Mouse (Mus musculus): ENCODE measurements at regions not wholly inside any gene's neighbourhood (a gene's known extent, or its start where the extent isn't known, plus 50 kb on each side); places are given as distances from the start of the nearest gene placed in this dataset.

DNA sequence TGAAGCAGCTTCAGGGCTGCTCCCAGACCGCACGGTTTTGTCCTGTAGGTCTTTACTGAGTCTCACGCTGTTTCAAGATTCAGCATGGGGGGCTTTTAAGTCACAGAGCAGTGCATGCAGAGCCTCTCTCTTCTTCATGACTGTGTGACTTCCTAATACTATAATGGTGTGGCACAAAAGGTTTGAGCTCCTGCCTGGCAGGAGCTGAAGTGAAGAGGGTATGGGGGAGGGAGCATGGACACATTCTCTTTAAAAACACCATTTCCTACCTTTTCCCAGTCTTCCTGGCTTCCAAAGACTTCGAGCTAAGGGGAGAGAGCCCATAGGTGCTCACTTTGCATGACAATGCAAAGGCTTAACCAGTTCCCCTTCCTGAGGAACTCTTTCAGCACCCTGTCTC, 934.9 kb upstream of the Gm5150 start:
- DNase-seq = no peak

- no peak for DNase-seq
Observed at GRCm38 (mm10) chr3:16939533-16939932, 933.3 kb upstream of the Gm5150 start.

- DNase-seq = no peak
Observed at GRCm38 (mm10) chr3:16939127-16939526, 932.9 kb upstream of the Gm5150 start.

GRCm38 (mm10) chr3:16938491-16939001, 932.3 kb upstream of the Gm5150 start:
- no peak for DNase-seq

- peak; percentile 29 to 44 for DNase-seq
Observed at GRCm38 (mm10) chr3:16930299-16930698, 924.1 kb upstream of the Gm5150 start.

DNA sequence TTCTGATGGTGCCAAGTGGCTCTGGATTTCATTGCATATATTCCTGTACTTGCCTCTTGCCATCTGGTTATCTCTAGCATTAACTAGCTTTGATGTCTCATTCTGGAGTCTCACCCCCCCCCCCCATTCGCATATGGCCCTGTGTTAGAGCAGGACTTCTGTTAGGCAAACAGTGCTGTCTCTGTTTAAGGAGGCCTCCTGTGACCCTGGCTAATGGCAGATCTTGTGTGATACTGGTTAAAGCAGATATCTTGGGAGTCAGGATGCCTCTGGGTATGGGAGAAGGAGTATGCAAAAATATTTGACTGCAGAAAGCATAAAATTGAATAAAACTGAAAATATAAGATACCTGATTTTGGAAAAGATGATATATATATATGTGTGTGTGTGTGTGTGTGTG, 923.6 kb upstream of the Gm5150 start:
- no peak for DNase-seq

GRCm38 (mm10) chr3:16924018-16924417, 917.8 kb upstream of the Gm5150 start:
- no peak for DNase-seq

- no peak for DNase-seq
Observed at GRCm38 (mm10) chr3:16923234-16923914, 917.1 kb upstream of the Gm5150 start.

DNA sequence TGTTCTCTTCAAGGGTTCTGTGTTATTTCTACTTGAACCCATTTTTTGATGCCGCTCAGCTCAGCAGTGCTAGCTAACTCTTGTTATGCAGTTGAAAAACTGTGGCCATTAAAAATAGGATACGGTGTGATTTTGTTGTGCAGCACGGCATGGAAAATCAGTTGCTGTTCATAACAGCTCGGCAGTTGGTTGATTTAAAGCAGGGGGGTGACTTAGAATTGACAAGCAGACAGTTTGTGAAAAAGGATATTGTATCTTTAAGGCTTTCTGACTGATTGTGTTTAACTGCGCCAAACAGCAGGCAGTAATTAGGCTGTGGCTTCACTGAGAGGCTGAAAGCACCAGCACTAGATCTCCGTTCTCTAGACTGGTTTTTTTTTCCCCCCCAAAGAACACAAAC, 915.1 kb upstream of the Gm5150 start:
- DNase-seq = no peak

DNA sequence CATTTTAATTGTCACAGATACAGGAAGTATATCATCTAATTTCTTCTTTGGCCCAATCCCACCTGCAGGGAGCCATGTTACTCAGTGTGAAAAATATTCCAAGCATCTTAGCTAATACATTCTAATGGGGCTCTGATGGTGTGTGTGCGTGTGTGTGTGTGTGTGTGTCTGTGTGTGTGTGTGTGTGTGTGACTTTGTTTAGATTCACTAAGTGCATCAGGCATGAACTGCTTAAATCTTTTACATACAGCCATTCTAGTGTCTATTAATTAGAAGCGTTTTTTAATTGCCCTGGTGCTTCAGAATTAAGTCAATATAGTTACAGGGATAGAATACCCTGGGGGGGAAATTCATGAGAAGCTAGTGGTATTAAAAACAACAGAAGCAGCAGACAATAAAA, 912.1 kb upstream of the Gm5150 start:
- no peak for DNase-seq

DNA sequence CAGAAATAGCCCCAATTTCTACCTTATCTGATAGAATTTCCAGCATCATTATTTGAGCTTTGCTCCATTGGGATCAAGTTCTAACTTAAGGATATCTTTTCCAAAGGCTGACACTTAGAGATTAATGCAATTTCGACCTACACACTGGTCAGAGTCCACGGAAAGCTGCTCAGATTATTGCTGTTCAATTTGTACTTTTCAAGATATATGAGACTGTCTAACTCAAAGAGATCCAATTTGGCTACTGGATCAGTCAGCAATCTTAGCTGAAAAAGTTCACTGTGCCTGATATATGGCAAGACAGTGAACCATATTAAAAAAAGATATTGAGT, 909.8 kb upstream of the Gm5150 start:
- DNase-seq = no peak

- DNase-seq = no peak
Observed at GRCm38 (mm10) chr3:16915389-16916071, 909.3 kb upstream of the Gm5150 start.

- DNase-seq = no peak
Observed at GRCm38 (mm10) chr3:16888132-16888531, 881.9 kb upstream of the Gm5150 start.

- no peak for DNase-seq
Observed at GRCm38 (mm10) chr3:16872337-16873117, 866.3 kb upstream of the Gm5150 start.

GRCm38 (mm10) chr3:16860034-16860433, 853.8 kb upstream of the Gm5150 start:
- DNase-seq = no peak

DNA sequence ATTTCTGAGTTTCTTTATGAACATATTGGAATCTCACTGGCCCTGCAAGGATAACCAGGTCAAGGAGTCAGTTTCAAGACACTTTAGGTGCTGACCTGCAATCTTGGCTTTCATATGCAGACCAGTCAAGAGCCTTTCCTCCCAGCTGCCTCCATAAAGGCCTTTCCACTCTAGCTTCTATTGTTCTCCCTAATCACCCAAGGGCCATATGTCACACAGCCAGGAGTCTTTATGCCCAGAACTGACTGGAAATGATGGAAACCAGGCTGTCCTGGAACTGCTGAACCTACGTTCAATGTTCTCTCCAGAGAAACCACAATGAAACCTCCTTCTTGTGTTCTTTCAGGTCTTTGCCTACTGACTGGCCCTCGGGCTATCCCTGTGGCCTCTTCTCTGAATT, 852.7 kb upstream of the Gm5150 start:
- no peak for DNase-seq

DNA sequence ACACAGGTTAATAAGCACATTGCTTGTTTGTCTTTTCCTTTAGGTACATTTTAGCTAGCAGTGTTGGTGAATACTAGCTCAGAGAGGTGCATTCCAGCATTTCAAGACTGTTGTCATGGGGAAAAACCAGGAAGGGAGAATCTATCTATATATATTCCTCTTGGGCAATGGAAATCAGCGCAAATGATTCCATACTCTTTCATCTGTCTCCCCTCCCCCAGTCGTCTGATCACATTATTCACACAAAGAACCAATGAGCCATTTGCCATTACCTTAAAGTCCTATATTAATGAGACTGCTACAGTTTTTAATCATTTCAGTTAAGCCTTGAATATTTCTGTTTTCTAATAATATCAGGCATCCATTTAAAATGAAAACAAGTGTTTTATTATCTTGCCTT, 849.0 kb upstream of the Gm5150 start:
- DNase-seq = no peak

DNA sequence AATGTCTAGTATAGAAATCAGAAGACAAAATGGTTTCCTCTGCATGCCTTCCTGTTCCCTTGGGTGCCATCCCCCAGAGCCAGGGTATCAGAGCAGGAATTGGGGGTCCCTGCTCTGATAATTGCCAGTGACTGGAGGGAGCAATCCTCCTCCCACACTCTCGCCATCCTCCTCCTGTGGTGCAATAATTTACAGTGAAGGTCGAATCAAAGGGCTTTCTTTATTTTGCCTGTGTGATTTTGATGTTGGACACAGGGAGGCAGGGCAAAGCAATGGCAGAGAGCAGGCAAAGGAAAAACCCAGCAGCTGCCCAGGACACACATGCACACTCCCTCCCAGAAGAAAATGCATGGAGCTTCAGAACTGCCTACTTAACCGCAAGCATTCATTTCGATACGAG, 847.8 kb upstream of the Gm5150 start:
- DNase-seq = no peak

GRCm38 (mm10) chr3:16846785-16847520, 840.7 kb upstream of the Gm5150 start:
- no peak for DNase-seq

DNA sequence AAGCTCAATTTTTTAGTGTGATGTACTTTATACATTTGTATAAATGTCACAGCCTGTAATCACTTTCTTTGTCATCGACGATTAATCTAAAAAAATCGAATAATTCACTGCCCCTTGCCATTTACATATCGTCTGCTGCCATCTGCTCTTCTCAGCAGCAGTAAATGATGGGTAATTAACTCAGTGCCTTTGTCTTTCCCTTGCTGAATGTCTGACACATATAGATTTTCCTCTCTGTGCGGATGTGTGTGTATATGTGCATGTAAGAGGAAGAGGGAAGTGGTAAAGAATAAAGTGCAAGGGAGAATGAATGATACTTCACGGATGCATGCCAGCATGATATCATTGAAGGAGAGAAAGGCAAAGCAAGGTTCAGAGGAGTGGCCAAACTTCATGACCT, 814.3 kb upstream of the Gm5150 start:
- no peak for DNase-seq

GRCm38 (mm10) chr3:16819218-16820122, 813.2 kb upstream of the Gm5150 start:
- DNase-seq = no peak

- peak in 1 of 2 experiments; percentile 25 for DNase-seq
Observed at GRCm38 (mm10) chr3:16816814-16817213, 810.6 kb upstream of the Gm5150 start.

Measured in cerebellum, postnatal 25 days (tissue).